Mouse (Mus musculus): ENCODE results near the gene Dlgap1.

DNA sequence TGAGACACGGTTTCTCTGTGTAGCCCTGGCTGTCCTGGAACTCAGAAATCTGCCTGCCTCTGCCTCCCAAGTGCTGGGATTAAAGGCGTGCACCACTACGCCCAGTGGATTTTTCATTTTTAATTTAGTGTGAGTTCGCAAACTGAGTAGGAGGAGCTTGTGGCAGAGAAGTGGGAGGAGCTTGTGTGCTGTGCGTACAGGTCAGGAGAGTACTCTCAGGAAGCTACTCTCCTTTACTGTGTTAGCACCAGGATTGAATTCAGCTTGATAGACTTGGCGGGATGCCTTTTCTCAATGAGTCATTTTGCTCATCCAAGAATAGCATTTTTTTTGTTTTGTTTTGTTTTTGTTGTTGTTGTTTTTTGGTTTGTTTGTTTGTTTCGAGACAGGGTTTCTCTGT is 793.1 kb downstream of the Dlgap1 start:
- TF ChIP-seq POLR2A (IDR thresholded peaks at IDR 0.05; ENCODE audit: extremely low read depth, insufficient read depth, low read length) (no peak), CTCF (IDR thresholded peaks at IDR 0.05; ENCODE audit: extremely low read depth, insufficient read depth, low read length) (no peak)
